Mouse (Mus musculus) cerebral cortex, adult 2 months (tissue): Measurements from ENCODE around the gene 1700025G04Rik.

Experiments
- WGBS: fragments of 180-500 bp; shearing (Covaris S2); methylation state at CpG from one replicate; pipeline ENCODE4 v1.1.7; 2018; 5-methylcytosine and 5-hydroxymethylcytosine counted together

Gene 1700025G04Rik

DNA sequence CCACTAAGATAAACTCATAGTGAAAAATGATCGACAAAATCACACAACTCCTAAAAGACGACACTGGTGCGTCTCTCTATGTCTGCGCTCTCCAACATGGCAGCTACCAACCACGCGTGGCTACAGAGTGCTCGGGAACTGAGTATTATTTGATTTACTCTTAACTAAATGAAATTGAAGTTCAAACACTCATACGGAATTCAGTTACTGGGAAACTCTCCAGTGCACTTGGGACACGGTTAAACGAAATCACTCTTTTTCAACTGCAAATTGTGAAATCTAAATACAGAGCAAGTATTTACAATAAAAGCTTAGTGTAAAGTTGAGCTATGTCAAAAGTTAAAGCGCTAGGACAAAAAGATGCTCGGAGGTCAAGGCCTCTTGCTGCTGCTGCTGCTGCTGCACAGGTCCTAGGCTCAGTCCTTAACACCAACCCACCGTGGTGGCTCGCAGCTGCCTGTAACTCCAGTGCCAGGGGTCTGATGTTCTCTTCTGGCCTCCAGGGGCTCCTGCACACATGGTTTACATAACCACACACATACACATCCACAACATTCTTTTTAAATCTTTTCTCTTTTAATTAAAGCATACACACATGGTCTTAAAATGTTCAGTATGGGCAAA lies 13.6 kb downstream of the 1700025G04Rik start:
- WGBS = 92% methylated on average over 14 of the region's 14 CpGs

GRCm38 (mm10) chr1:152075725-152076124 lies 14.2 kb downstream of the 1700025G04Rik start:
- 84% methylated on average over 6 of the region's 6 CpGs for WGBS

DNA sequence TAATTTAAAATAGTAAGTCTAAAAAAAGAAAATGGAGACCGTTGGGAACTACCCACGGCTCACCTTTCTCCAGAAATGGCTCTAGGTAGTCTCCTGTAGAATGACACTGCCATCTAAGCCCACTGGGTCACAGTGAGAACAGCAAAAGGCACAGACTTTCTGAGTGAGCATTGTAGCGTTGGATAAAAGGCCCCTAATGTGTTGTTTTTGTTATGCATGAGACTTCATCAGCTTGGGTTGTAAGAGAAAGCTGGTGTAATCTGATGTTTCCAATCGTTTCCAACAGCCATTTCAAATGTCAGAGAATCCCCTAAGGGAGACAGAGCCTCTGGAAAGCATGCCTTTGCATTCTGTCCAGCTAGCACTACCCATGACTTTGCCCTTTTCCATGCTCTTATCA lies 19.5 kb downstream of the 1700025G04Rik start:
- WGBS = 69% methylated on average over 4 of the region's 4 CpGs

DNA sequence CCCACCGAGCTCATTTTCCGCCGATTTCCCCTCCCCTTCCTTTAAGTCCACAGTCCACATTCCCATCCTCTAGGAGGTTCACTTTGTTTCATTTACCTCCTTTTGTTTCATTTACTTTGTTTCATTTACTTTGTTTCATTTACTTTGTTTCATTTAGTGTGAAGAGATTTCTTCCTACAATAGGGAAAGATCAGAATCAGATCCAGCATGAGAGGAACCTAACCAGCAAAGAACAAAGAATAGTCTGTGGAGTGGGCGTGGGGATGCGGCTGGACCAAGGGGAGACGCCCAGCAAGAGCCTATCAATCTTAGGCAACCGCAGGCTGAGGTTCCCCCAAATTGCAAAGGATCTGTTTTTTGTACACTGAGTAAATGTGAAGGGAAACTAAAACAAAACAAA lies 20.2 kb downstream of the 1700025G04Rik start:
- 64% methylated on average over 7 of the region's 7 CpGs for WGBS

DNA sequence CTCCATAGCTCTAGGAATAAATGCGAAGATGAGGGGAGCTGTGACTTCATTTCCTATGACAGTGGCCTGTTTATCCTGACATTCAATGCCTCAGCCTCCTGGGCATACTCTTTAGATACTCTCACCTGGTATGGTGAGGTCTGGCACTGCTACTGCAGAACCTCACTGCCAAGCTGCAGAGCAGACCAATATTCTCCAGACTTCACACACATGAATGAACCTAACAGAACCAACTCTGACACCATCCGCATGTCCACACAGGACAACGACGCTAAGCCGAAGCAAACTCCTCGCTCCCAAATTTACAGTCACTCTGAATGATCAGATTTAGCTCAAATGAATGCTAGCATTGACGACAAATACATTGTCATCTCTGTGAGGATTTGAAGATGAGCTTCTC lies 24.4 kb downstream of the 1700025G04Rik start:
- WGBS = 98% methylated on average over 7 of the region's 7 CpGs

GRCm38 (mm10) chr1:152063357-152064145 lies 26.4 kb downstream of the 1700025G04Rik start:
- WGBS = 74% methylated on average over 11 of the region's 11 CpGs

GRCm38 (mm10) chr1:152061745-152062144 lies 28.2 kb downstream of the 1700025G04Rik start:
- 94% methylated on average over 12 of the region's 12 CpGs for WGBS

GRCm38 (mm10) chr1:152060265-152060664 lies 29.7 kb downstream of the 1700025G04Rik start:
- 76% methylated on average over 3 of the region's 3 CpGs for WGBS

DNA sequence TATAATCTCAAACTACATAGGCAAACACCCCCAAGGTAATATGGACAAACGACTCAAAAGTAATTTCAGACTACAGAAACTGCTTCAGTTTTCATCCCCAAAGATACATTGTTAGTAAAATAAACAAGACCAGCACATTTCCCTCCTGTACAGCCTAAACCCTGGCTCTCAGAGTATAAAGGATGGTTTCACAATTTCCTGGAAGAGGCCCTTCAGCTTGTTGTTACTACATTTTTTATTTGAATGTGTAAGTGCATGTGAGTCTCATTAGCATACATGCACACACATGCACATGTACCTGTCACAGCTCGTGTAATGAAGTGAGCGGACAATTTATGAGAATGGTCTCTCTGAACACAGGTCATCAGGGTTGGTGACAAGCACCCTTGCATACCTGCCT lies 31.1 kb downstream of the 1700025G04Rik start:
- 86% methylated on average over 3 of the region's 3 CpGs for WGBS

DNA sequence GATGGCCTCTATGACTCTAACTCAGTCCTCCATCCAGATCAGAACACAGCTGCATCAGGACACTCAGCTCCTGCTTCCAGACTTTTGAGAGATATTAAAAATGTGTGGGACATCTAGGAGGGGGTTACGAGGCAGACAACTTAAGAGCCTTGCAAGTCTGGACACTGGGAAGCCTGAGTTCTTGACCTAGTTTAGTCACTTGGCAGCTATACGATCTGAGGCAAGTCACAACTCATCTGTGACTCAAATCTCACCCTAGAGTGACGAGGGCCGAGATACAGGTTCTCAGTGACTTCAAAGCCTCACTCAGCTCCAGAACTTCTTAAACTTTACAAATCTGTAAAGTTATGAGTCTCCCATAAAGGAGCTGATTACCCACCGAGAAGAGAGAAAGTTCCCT lies 36.8 kb downstream of the 1700025G04Rik start:
- 79% methylated on average over 5 of the region's 5 CpGs for WGBS

DNA sequence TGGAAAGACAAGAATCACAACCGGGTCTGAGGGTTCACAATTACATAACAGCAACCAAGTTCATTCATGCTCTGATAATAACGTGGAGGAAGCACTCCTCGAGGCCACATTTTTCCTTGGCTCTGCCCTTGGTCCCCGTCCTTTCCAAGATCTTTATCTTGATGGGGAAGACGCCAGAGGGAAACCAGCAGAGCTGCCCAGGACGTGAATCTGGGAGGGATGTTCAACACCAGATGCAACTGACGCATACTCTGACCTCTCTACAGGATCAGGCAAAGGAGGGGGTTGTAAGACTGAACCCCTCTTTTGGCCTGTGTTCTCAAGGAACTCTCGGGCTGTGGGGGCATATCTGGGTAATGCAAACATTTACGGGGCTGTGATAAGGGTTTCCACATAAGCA lies 38.1 kb downstream of the 1700025G04Rik start:
- WGBS = 81% methylated on average over 9 of the region's 9 CpGs

GRCm38 (mm10) chr1:152050037-152050436 lies 39.9 kb downstream of the 1700025G04Rik start:
- WGBS = 86% methylated on average over 7 of the region's 7 CpGs

DNA sequence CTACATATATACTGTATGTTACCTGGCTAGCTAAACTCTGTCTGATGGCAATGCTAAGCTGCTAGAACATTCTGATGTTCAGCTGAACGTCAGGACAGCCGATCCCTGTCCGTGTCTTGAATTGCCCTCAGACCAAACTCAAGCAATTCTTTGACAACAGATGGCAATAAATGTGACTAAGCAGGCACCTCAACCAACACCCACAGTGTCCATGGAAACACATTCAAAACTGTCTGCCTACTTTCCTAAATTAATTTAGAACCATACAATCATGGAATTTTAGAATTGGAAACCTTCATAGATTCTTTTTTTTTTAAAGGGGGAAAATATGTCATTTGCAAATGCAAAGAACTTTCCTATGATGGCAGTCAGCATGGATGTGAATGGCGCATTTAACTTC lies 41.6 kb downstream of the 1700025G04Rik start:
- 48% methylated on average over 4 of the region's 4 CpGs for whole genome bisulfite sequencing

- 56% methylated on average over 5 of the region's 5 CpGs for WGBS
Observed at GRCm38 (mm10) chr1:152047416-152047815, 42.5 kb downstream of the 1700025G04Rik start.

GRCm38 (mm10) chr1:152043453-152043852 lies 46.5 kb downstream of the 1700025G04Rik start:
- 88% methylated on average over 2 of the region's 2 CpGs for WGBS

GRCm38 (mm10) chr1:152042409-152042808 lies 47.5 kb downstream of the 1700025G04Rik start:
- WGBS = 89% methylated on average over 3 of the region's 3 CpGs

- WGBS = 94% methylated on average over 4 of the region's 4 CpGs
Observed at GRCm38 (mm10) chr1:152041005-152041404, 48.9 kb downstream of the 1700025G04Rik start.

DNA sequence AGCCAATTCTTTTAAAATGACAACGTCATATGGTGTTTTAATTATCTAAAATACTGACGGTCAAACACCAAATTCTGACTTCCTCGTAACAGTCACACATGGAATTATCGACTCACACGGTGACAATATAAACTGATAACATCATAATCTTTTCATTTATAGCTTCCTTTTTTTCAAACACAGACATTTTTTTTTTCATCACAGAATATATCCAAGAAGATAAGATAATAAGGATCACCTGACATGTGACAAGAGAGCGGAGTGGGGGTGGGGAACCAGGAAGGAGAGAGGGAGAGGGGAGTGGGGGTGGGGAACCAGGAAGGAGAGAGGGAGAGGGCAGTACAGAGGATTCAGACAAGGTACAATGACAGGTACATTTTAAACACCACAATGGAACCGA lies 49.9 kb downstream of the 1700025G04Rik start:
- WGBS = 82% methylated on average over 7 of the region's 7 CpGs

GRCm38 (mm10) chr1:152039588-152039987 lies 50.3 kb downstream of the 1700025G04Rik start:
- WGBS = 62% methylated on average over 8 of the region's 8 CpGs

DNA sequence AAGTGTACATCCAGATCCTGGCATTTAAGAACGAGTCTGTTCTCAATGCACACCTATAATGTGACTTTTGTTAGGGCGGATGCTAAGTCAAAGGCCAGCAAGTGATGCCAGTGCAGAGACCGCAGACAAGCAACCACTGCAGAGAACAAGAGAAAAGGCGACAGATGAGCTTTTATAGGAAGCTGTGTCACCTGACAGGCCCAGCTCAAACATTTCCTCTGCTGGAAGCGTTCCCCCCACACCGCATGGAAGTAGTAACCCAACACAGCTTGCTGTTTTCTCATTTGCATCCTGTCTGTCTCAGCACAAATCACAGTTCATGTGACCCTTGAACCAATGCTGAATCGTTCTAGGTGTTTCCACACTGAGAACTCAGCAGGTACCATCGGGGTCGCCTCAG lies 51.8 kb downstream of the 1700025G04Rik start:
- 63% methylated on average over 9 of the region's 9 CpGs for WGBS

DNA sequence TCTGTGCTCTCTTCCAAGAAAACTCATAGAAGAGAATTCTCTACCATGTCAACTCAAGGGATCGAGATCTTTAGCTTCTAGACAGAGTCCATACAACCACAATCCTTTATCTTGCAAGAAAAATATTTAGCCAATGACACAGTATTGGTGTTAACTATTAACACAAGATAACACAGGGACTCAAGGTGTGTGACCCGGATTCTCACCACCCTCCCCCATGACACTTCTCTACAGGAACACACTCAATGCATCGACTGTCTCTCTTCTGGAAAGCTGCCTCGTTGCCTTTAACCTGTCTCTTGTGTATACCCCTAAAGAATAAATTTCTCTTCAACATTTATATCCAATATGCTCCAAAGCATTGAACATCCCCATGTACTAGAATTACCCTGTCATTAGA lies 52.3 kb downstream of the 1700025G04Rik start:
- 80% methylated on average over 4 of the region's 4 CpGs for WGBS

DNA sequence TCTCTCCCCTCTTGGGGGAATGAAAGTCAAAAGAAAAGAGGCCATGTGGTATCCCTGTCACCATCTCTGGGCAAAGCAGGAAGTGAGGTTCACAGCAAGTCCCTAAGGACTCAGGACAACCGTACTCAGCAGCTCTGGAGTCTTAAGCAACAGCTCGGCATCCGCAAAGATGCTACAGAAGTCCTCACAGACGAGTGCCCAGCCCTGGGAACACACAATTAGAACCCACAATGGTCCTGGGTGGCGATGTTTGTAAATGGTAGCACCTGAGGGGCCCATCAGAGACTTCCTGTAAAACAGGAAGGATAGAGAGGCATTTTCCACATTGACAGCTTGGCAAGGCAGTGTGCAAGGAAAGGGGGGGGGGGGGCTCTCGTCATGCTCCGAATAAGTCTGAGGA lies 55.2 kb downstream of the 1700025G04Rik start:
- 63% methylated on average over 7 of the region's 7 CpGs for WGBS

DNA sequence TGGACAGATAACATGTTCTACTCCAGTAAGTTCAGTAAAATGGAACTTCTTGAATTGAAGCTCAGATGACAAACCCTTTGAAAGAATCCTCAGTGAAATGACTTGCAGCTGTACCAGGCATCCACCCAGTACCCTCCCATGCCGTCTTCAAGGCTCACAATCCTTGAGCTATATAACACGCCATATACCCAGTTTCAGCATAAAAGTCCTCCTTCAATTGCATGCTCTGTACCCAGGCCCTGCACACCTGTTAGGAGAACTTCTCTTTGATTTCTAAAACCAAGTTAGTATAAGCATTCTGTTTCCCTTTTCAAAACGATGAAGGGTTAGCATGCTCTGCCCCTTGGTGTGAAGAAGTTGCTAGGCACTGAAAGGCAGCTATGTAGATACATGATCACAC lies 56.2 kb downstream of the 1700025G04Rik start:
- 78% methylated on average over 3 of the region's 3 CpGs for WGBS
